Mouse (Mus musculus): ENCODE measurements around the gene Ifi202b. TPM values are rescaled to one million over a fixed set of nuclear protein-coding genes. Genes with fewer than 3 reads are reported as not detected.
"Not testable (repeated sequence)": the region's sequence is repeated elsewhere in the genome, so short reads cannot be mapped to it uniquely, and the experiment has no call there.

Ifi202b gene
- polyA plus RNA-seq, 2 experiments = not detected

- Histone ChIP-seq H3K4me3 (ENCODE audit: insufficient read depth in 1 of 2, low read depth in 2 of 2, low read length in 2 of 2) (no peak overlapping the region), H3K9ac (replicated peaks) (no peak overlapping the region), H3K4me1 (replicated peaks; ENCODE audit: control insufficient read depth in 2 of 2, insufficient read depth in 2 of 2, low read length in 1 of 2) (no peaks in the 10 kb centered on the region), H3K27ac (no peak overlapping the region), H3K36me3 (replicated peaks; ENCODE audit: control insufficient read depth, insufficient read depth, low read depth) (no peaks in the 10 kb centered on the region), H3K4me2 (ENCODE audit: low read depth) (no peak overlapping the region), H3K27me3 (ENCODE audit: control insufficient read depth, insufficient read depth, low read length) (no peaks in the 10 kb centered on the region), H3K9me3 (ENCODE audit: control insufficient read depth, low read length) (no peaks in the 10 kb centered on the region)
- TF ChIP-seq CTCF (IDR thresholded peaks at IDR 0.05; ENCODE audit: low read depth) = no peak
- TF ChIP-seq EP300 (IDR thresholded peaks at IDR 0.05; ENCODE audit: low read depth) = no peak
- no peak for ATAC-seq (ENCODE audit: insufficient read depth)
- no peak for DNase-seq (ENCODE audit: low read depth in 3 of 3, low spot score in 3 of 3)
- WGBS (ENCODE audit: insufficient replicate concordance) = 54% methylated on average over 2 of the region's 2 CpGs
Observed at GRCm38 (mm10) chr1:173955071-173955796, 27.3 kb downstream of the Ifi202b start.

- Histone ChIP-seq H3K4me2 (ENCODE audit: low read depth) (no peak overlapping the region), H3K9ac (replicated peaks) (no peak overlapping the region), H3K27me3 (ENCODE audit: control insufficient read depth, insufficient read depth, low read length) (no peaks in the 10 kb centered on the region), H3K4me3 (ENCODE audit: insufficient read depth in 1 of 2, low read depth in 2 of 2, low read length in 2 of 2) (no peak overlapping the region), H3K36me3 (replicated peaks; ENCODE audit: control insufficient read depth, insufficient read depth, low read depth) (no peaks in the 10 kb centered on the region), H3K27ac (no peak overlapping the region), H3K4me1 (replicated peaks; ENCODE audit: control insufficient read depth in 2 of 2, insufficient read depth in 2 of 2, low read length in 1 of 2) (no peaks in the 10 kb centered on the region), H3K9me3 (ENCODE audit: control insufficient read depth, low read length) (no peaks in the 10 kb centered on the region)
- no peak for TF ChIP-seq EP300 (IDR thresholded peaks at IDR 0.05; ENCODE audit: low read depth)
- TF ChIP-seq CTCF (IDR thresholded peaks at IDR 0.05; ENCODE audit: low read depth) = no peak
- WGBS (ENCODE audit: insufficient replicate concordance) = 46% methylated on average over 1 of the region's 1 CpGs
- ATAC-seq (ENCODE audit: insufficient read depth) (no peak), DNase-seq (ENCODE audit: low read depth in 3 of 3, low spot score in 3 of 3) (no peak)
Observed at GRCm38 (mm10) chr1:173953563-173953962, 29.0 kb downstream of the Ifi202b start.

- not testable (repeated sequence) for H3K4me3 ChIP-seq (ENCODE audit: insufficient read depth in 1 of 2, low read depth in 2 of 2, low read length in 2 of 2); H3K36me3 ChIP-seq (replicated peaks; ENCODE audit: control insufficient read depth, insufficient read depth, low read depth); DNase-seq (ENCODE audit: low read depth in 3 of 3, low spot score in 3 of 3); H3K27me3 ChIP-seq (ENCODE audit: control insufficient read depth, insufficient read depth, low read length); H3K9ac ChIP-seq (replicated peaks); H3K4me2 ChIP-seq (ENCODE audit: low read depth); H3K9me3 ChIP-seq (ENCODE audit: control insufficient read depth, low read length); H3K27ac ChIP-seq; H3K4me1 ChIP-seq (replicated peaks; ENCODE audit: control insufficient read depth in 2 of 2, insufficient read depth in 2 of 2, low read length in 1 of 2); ATAC-seq (ENCODE audit: insufficient read depth)
- WGBS (ENCODE audit: insufficient replicate concordance) = 20% methylated on average over 2 of the region's 2 CpGs
Observed at GRCm38 (mm10) chr1:173949044-173949443, 33.5 kb downstream of the Ifi202b start.

- H3K36me3 ChIP-seq (replicated peaks; ENCODE audit: control insufficient read depth, insufficient read depth, low read depth); ATAC-seq (ENCODE audit: insufficient read depth); H3K4me2 ChIP-seq (ENCODE audit: low read depth); H3K27me3 ChIP-seq (ENCODE audit: control insufficient read depth, insufficient read depth, low read length); H3K9ac ChIP-seq (replicated peaks); H3K4me3 ChIP-seq (ENCODE audit: insufficient read depth in 1 of 2, low read depth in 2 of 2, low read length in 2 of 2); H3K4me1 ChIP-seq (replicated peaks; ENCODE audit: control insufficient read depth in 2 of 2, insufficient read depth in 2 of 2, low read length in 1 of 2); H3K27ac ChIP-seq; DNase-seq (ENCODE audit: low read depth in 3 of 3, low spot score in 3 of 3); H3K9me3 ChIP-seq (ENCODE audit: control insufficient read depth, low read length): not testable (repeated sequence)
Observed at GRCm38 (mm10) chr1:173942780-173943066, 39.8 kb downstream of the Ifi202b start.

GRCm38 (mm10) chr1:173941924-173942779 lies 40.4 kb downstream of the Ifi202b start, which contains the start of the genes Mndal and Ifi203:
TSS of gene Mndal (minus strand) at chr1:173942491.
TSS of gene Ifi203 (minus strand) at chr1:173942672.
- not testable (repeated sequence) for DNase-seq (ENCODE audit: low read depth in 3 of 3, low spot score in 3 of 3); H3K4me1 ChIP-seq (replicated peaks; ENCODE audit: control insufficient read depth in 2 of 2, insufficient read depth in 2 of 2, low read length in 1 of 2); H3K36me3 ChIP-seq (replicated peaks; ENCODE audit: control insufficient read depth, insufficient read depth, low read depth); ATAC-seq (ENCODE audit: insufficient read depth); H3K27me3 ChIP-seq (ENCODE audit: control insufficient read depth, insufficient read depth, low read length); H3K4me2 ChIP-seq (ENCODE audit: low read depth); H3K4me3 ChIP-seq (ENCODE audit: insufficient read depth in 1 of 2, low read depth in 2 of 2, low read length in 2 of 2); H3K9me3 ChIP-seq (ENCODE audit: control insufficient read depth, low read length); H3K9ac ChIP-seq (replicated peaks); H3K27ac ChIP-seq
- 30% methylated on average over 3 of the region's 3 CpGs for WGBS (ENCODE audit: insufficient replicate concordance)

- H3K9ac ChIP-seq (replicated peaks); H3K9me3 ChIP-seq (ENCODE audit: control insufficient read depth, low read length); H3K4me2 ChIP-seq (ENCODE audit: low read depth); ATAC-seq (ENCODE audit: insufficient read depth); H3K4me3 ChIP-seq (ENCODE audit: insufficient read depth in 1 of 2, low read depth in 2 of 2, low read length in 2 of 2); H3K4me1 ChIP-seq (replicated peaks; ENCODE audit: control insufficient read depth in 2 of 2, insufficient read depth in 2 of 2, low read length in 1 of 2); H3K36me3 ChIP-seq (replicated peaks; ENCODE audit: control insufficient read depth, insufficient read depth, low read depth); H3K27ac ChIP-seq; DNase-seq (ENCODE audit: low read depth in 3 of 3, low spot score in 3 of 3); H3K27me3 ChIP-seq (ENCODE audit: control insufficient read depth, insufficient read depth, low read length): not testable (repeated sequence)
- WGBS (ENCODE audit: insufficient replicate concordance) = 77% methylated on average over 2 of the region's 2 CpGs
Observed at GRCm38 (mm10) chr1:173941522-173941921, 41.0 kb downstream of the Ifi202b start.

GRCm38 (mm10) chr1:173919279-173919678 lies 63.3 kb downstream of the Ifi202b start:
- not testable (repeated sequence) for H3K9ac ChIP-seq (replicated peaks); H3K4me3 ChIP-seq (ENCODE audit: insufficient read depth in 1 of 2, low read depth in 2 of 2, low read length in 2 of 2); H3K27me3 ChIP-seq (ENCODE audit: control insufficient read depth, insufficient read depth, low read length); H3K4me2 ChIP-seq (ENCODE audit: low read depth); ATAC-seq (ENCODE audit: insufficient read depth); H3K36me3 ChIP-seq (replicated peaks; ENCODE audit: control insufficient read depth, insufficient read depth, low read depth); H3K4me1 ChIP-seq (replicated peaks; ENCODE audit: control insufficient read depth in 2 of 2, insufficient read depth in 2 of 2, low read length in 1 of 2); H3K27ac ChIP-seq; DNase-seq (ENCODE audit: low read depth in 3 of 3, low spot score in 3 of 3); H3K9me3 ChIP-seq (ENCODE audit: control insufficient read depth, low read length)
- 47% methylated on average over 2 of the region's 3 CpGs for WGBS (ENCODE audit: insufficient replicate concordance)

Measured in liver, embryonic 14.5 days (tissue).